In the genomic region with DNA sequence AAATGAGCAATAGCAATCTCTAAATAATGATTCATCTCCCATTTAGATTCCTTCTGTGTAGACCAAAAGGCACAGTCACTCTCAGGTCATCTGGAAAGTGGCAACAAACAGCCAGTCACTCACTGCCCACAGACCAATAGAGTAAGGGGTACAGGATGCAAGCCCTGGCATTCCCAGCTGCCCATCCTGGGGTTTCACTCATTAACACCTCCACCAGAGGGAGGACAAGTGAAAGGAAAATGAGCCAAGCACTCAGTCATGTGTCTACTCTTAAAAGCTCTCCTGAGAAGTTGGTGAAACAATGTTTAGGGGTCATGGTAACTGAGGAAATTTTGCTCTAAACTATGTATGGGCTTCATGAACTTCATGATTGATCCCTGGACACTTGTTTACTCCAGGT, we compare ENCODE assay signal across 20 mouse cellular contexts. TPM values are rescaled to one million over a fixed set of nuclear protein-coding genes. Genes with fewer than 3 reads are reported as not detected.
DNase-seq lines count a peak whose midpoint lies in the region; ATAC-seq and TF ChIP-seq lines count a peak whose summit lies in the region.
"Had no signal": no experiment of that assay in that cellular context is flagged by ENCODE, and none has a peak within 500 bp of the region (broad histone marks: within the 10 kb centered on the region; RNA-seq: fewer than 3 reads in every experiment).

No protein-coding gene starts in this region.

- peak in 1 of 2 experiments; percentile 32 for DNase-seq in heart, adult 2 months
- DNase-seq in heart, postnatal 25 days (ENCODE audit: low spot score): no peak
- no peak for DNase-seq in lung, postnatal 0 days (ENCODE audit: low spot score)
- no peak for DNase-seq in lung, postnatal 14 days
- DNase-seq in right cerebral cortex, postnatal 25 days: no peak
- no peak for DNase-seq in right cerebral cortex, adult 18-20 months
- DNase-seq: adrenal gland, adult 8-10 months; cerebellum, adult 11-12 months; cerebellum, postnatal 36 days; kidney, adult 18-20 months; kidney, postnatal 4 days; right cerebral cortex, postnatal 14 days; thymus, postnatal 36 days had no signal

- no peak for ATAC-seq in lung, postnatal 0 days
- ATAC-seq in heart, embryonic 12.5 days (ENCODE audit: insufficient number of reproducible peaks, low FRiP score): no peak
- ATAC-seq: midbrain, embryonic 16.5 days had no signal

- intact Hi-C loops in heart, adult 2 months (cut with DNase I): loop anchor here (5.0 kb wide), 1 partner anchor 61 kb away; no protein-coding TSS in a partner anchor
- intact Hi-C loops in heart, postnatal 25 days (cut with DNase I): loop anchor here (5.0 kb wide), 1 partner anchor 66 kb away; no protein-coding TSS in a partner anchor

- H3K9me3 ChIP-seq in lung, postnatal 0 days (ENCODE audit: low read length): 0 out of 2 replicates have a peak, but pooled peaks cover 3% of the 10 kb centered on the region
- H3K9me3 ChIP-seq in heart, embryonic 12.5 days (replicated peaks): no peaks in the 10 kb centered on the region
- H3K9me3 ChIP-seq: forebrain, embryonic 12.5 days; hindbrain, embryonic 15.5 days had no signal

- no peak overlapping the region for H3ac ChIP-seq in myocyte (ENCODE audit: control insufficient read depth, insufficient read length)

- peaks cover 1% of the 10 kb centered on the region for H3K4me1 ChIP-seq in heart, adult 2 months (ENCODE audit: control insufficient read depth, insufficient read depth, low read length)
- peaks cover 8% of the 10 kb centered on the region for H3K4me1 ChIP-seq in lung, postnatal 0 days (ENCODE audit: insufficient read depth, low read depth, low read length)
- H3K4me1 ChIP-seq in heart, embryonic 12.5 days (replicated peaks): peaks cover 9% of the 10 kb centered on the region

- H3K27me3 ChIP-seq in heart, adult 2 months (ENCODE audit: control insufficient read depth, insufficient read depth, low read length): no peaks in the 10 kb centered on the region
- no peaks in the 10 kb centered on the region for H3K27me3 ChIP-seq in lung, postnatal 0 days (replicated peaks; ENCODE audit: insufficient read depth, low read length)
- no peaks in the 10 kb centered on the region for H3K27me3 ChIP-seq in heart, embryonic 12.5 days (replicated peaks)
- H3K27me3 ChIP-seq in myocyte (ENCODE audit: control insufficient read depth, insufficient read depth, insufficient read length): no peaks in the 10 kb centered on the region
- H3K27me3 ChIP-seq: forebrain, embryonic 12.5 days; hindbrain, embryonic 15.5 days; megakaryocyte, embryonic 14.5 days had no signal

- H3K27ac ChIP-seq in heart, adult 2 months: peak overlapping the region; percentile 89
- H3K27ac ChIP-seq in lung, postnatal 0 days (ENCODE audit: low read length): no peak overlapping the region
- peak overlapping the region; percentile 51; the same call in 1 of the 2 replicates for H3K27ac ChIP-seq in heart, embryonic 12.5 days (ENCODE audit: poor library complexity, severe bottlenecking)
- H3K27ac ChIP-seq: forebrain, embryonic 12.5 days; hindbrain, embryonic 15.5 days had no signal

- TF ChIP-seq CTCF in heart, adult 2 months (IDR thresholded peaks at IDR 0.05): peak; percentile 63
- TF ChIP-seq CTCF in lung, postnatal 0 days (IDR thresholded peaks at IDR 0.05): peak; percentile 41

- TF ChIP-seq EP300 in heart, adult 2 months (IDR thresholded peaks at IDR 0.05; ENCODE audit: insufficient read depth, low read depth, low read length): 0 out of 2 replicates have a peak, but pooled peaks have one; percentile 44
- no peak for TF ChIP-seq EP300 in lung, postnatal 0 days (IDR thresholded peaks at IDR 0.05)

- H3K4me2 ChIP-seq in lung, postnatal 0 days (replicated peaks; ENCODE audit: low read depth, low read length): no peak overlapping the region
- no peak overlapping the region for H3K4me2 ChIP-seq in heart, embryonic 12.5 days
- no peak overlapping the region for H3K4me2 ChIP-seq in myocyte (ENCODE audit: low read depth)
- H3K4me2 ChIP-seq: forebrain, embryonic 12.5 days; hindbrain, embryonic 15.5 days; liver, embryonic 11.5 days had no signal

- no peaks in the 10 kb centered on the region for H3K79me2 ChIP-seq in heart, adult 2 months (replicated peaks; ENCODE audit: control insufficient read depth, insufficient read depth, low read length)
- peaks cover 13% of the 10 kb centered on the region for H3K79me2 ChIP-seq in myocyte (ENCODE audit: control insufficient read depth, insufficient read depth)

- peak overlapping the region; percentile 28; the same call in 1 of the 2 replicates for H3K9ac ChIP-seq in heart, adult 2 months (ENCODE audit: low read depth, low read length)
- no peak overlapping the region for H3K9ac ChIP-seq in lung, postnatal 0 days (replicated peaks; ENCODE audit: low read depth)
- H3K9ac ChIP-seq in heart, embryonic 12.5 days: no peak overlapping the region
- H3K9ac ChIP-seq: forebrain, embryonic 12.5 days; hindbrain, embryonic 15.5 days had no signal

- no peaks in the 10 kb centered on the region for H3K36me3 ChIP-seq in heart, adult 2 months (ENCODE audit: control insufficient read depth, insufficient read depth, low read length)
- no peaks in the 10 kb centered on the region for H3K36me3 ChIP-seq in lung, postnatal 0 days (ENCODE audit: insufficient read depth, low read length)
- H3K36me3 ChIP-seq in heart, embryonic 12.5 days: no peaks in the 10 kb centered on the region
- H3K36me3 ChIP-seq in myocyte (ENCODE audit: control insufficient read depth, insufficient read depth): no peaks in the 10 kb centered on the region
- H3K36me3 ChIP-seq: forebrain, embryonic 12.5 days; hindbrain, embryonic 15.5 days had no signal

- H3K4me3 ChIP-seq in heart, adult 2 months: no peak overlapping the region
- no peak overlapping the region for H3K4me3 ChIP-seq in lung, postnatal 0 days (ENCODE audit: low read depth, low read length)
- H3K4me3 ChIP-seq in heart, embryonic 12.5 days: no peak overlapping the region
- H3K4me3 ChIP-seq in myocyte: no peak overlapping the region
- H3K4me3 ChIP-seq: forebrain, embryonic 12.5 days; hindbrain, embryonic 15.5 days; megakaryocyte, embryonic 14.5 days had no signal

- no peak for TF ChIP-seq POLR2A in heart, adult 2 months (IDR thresholded peaks at IDR 0.05; ENCODE audit: insufficient read depth, low read depth, low read length)
- no peak for TF ChIP-seq POLR2A in myocyte (IDR thresholded peaks at IDR 0.05; ENCODE audit: insufficient read length, low read depth)

TF ChIP-seq in myocyte, 11 proteins besides CTCF, POLR2A, EP300 and RAD21:
- TF ChIP-seq MYOD1 (IDR thresholded peaks at IDR 0.05; ENCODE audit: control insufficient read depth in 1 of 3, insufficient read length in 2 of 3, low read depth in 2 of 3) (peak in 2 of 3 experiments; percentile 62 to 91), CEBPB (IDR thresholded peaks at IDR 0.05; ENCODE audit: insufficient read depth, poor library complexity, severe bottlenecking) (no peak), MYOG (IDR thresholded peaks at IDR 0.05; ENCODE audit: control insufficient read depth in 1 of 3, insufficient read depth in 1 of 3, insufficient read length in 2 of 3, low read depth in 2 of 3) (peak in 2 of 3 experiments; percentile 79 to 91), TCF12 (IDR thresholded peaks at IDR 0.05; ENCODE audit: insufficient read depth, poor library complexity, severe bottlenecking) (peak; percentile 68), TCF3 (IDR thresholded peaks at IDR 0.05; ENCODE audit: insufficient read length, low read depth) (peak; percentile 61), REST (IDR thresholded peaks at IDR 0.05; ENCODE audit: insufficient read depth, insufficient read length) (no peak), USF1 (IDR thresholded peaks at IDR 0.05; ENCODE audit: low read depth) (peak; percentile 28), SRF (IDR thresholded peaks at IDR 0.05; ENCODE audit: control insufficient read depth, insufficient read length, low read depth) (no peak), POLR2AphosphoS2 (IDR thresholded peaks at IDR 0.05; ENCODE audit: insufficient read length, low read depth) (no peak), E2F4 (IDR thresholded peaks at IDR 0.05; ENCODE audit: insufficient read depth) (no peak), MAX (IDR thresholded peaks at IDR 0.05; ENCODE audit: low read depth) (no peak)

RNA-seq across cellular contexts. Expression of a gene that starts 2.9 kb away (rescaled TPM):
- total RNA-seq in heart, adult 2 months (2021): 10 to 100 TPM; 65.2 to 74.5 TPM
- 18.1 and 27.9 TPM in 2 replicates for polyA plus RNA-seq in heart, adult 2 months (2012; rRNA removed)
- total RNA-seq in heart, postnatal 25 days (2021): 10 to 100 TPM; 70.6 to 77.9 TPM
- 9.9 and 10.9 TPM in 2 replicates for polyA plus RNA-seq in lung, postnatal 0 days (2015; fragmentation: Nextera tagmentation; extraction: Ambion mirVana)
- 28.2 and 32.2 TPM in 2 replicates for polyA plus RNA-seq in heart, embryonic 12.5 days (2016; fragmentation: Nextera tagmentation; extraction: Ambion mirVana)
- 18.0 TPM for polyA plus RNA-seq in myocyte (2012; fragmentation: generic; extraction: Trizol)
